Mouse (Mus musculus) forebrain, embryonic 11.5 days (tissue): ENCODE results near the gene Tenm2. TPM values are rescaled to one million over a fixed set of nuclear protein-coding genes. Genes with fewer than 3 reads are reported as not detected.

Experiments
- ATAC-seq: fragments of 200-750 bp; cut with Nextera tagmentation; replicated peaks from 2 replicates; pipeline ENCODE4 v1.8.0; 2017; ENCODE audit warnings: moderate TSS enrichment; ENCODE audit not compliant: low FRiP score
- DNase-seq: peaks from one replicate; pipeline ENCODE4 v3.0.0-alpha.2; 2017; ENCODE audit warnings: low spot score
- H3K27ac ChIP-seq: fragments of 300-500 bp; sonication (generic); 2 replicates; pipeline ENCODE4 v1.5.1; 2014; ENCODE audit warnings: low read depth, low read length
- H3K27me3 ChIP-seq: fragments of 300-500 bp; sonication (generic); 2 replicates; pipeline ENCODE4 v1.6.1; 2014; ENCODE audit warnings: mild to moderate bottlenecking, low read length, mixed read lengths; ENCODE audit not compliant: control insufficient read depth, insufficient read depth
- H3K36me3 ChIP-seq: fragments of 300-500 bp; sonication (generic); 2 replicates; pipeline ENCODE4 v1.6.1; 2014; ENCODE audit warnings: mild to moderate bottlenecking, low read length, moderate library complexity, mixed read lengths; ENCODE audit not compliant: control insufficient read depth, insufficient read depth
- H3K4me1 ChIP-seq: fragments of 300-500 bp; sonication (generic); replicated peaks from 2 replicates; pipeline ENCODE4 v1.6.1; 2014; ENCODE audit warnings: low read length, mixed read lengths; ENCODE audit not compliant: control insufficient read depth, insufficient read depth
- H3K4me2 ChIP-seq: fragments of 300-500 bp; sonication (generic); 2 replicates; pipeline ENCODE4 v1.6.1; 2014; ENCODE audit warnings: low read depth, mild to moderate bottlenecking, low read length, moderate library complexity, mixed read lengths; ENCODE audit not compliant: severe bottlenecking
- H3K4me3 ChIP-seq: fragments of 300-500 bp; sonication (generic); 2 replicates; pipeline ENCODE4 v1.5.1; 2014; ENCODE audit warnings: low read depth, low read length
- H3K9ac ChIP-seq: fragments of 300-500 bp; sonication (generic); 2 replicates; pipeline ENCODE4 v1.6.1; 2014; ENCODE audit warnings: low read length
- H3K9me3 ChIP-seq: fragments of 300-500 bp; sonication (generic); 2 replicates; pipeline ENCODE4 v1.6.1; 2016; ENCODE audit warnings: low read length, mixed read lengths; ENCODE audit not compliant: control insufficient read depth
- WGBS: fragments of 180-500 bp; shearing (Covaris S2); extraction: QIAGEN DNeasy Blood & Tissue Kit; methylation state at CpG from one replicate; pipeline ENCODE4 v1.1.7; 2014; 5-methylcytosine and 5-hydroxymethylcytosine counted together
- polyA plus RNA-seq: library from polyadenylated mRNA; unstranded; fragments of >200 nt; fragmentation: Nextera tagmentation; extraction: Ambion mirVana; gene quantifications from 2 replicates; pipeline ENCODE4 v1.2.1, GENCODE M21; 2014

Tenm2 gene
- polyA plus RNA-seq, 1 experiment from 2014 or later = 3.8 TPM

- Histone ChIP-seq H3K4me1 (peaks cover 31% of the 10 kb centered on the region; the same call in 1 of the 2 replicates), H3K9me3 (no peaks in the 10 kb centered on the region), H3K4me3 (no peak overlapping the region), H3K4me2 (no peak overlapping the region), H3K9ac (no peak overlapping the region), H3K36me3 (no peaks in the 10 kb centered on the region), H3K27ac (no peak overlapping the region), H3K27me3 (peaks cover 3% of the 10 kb centered on the region)
- 16% methylated on average over 6 of the region's 6 CpGs for WGBS
- no peak for DNase-seq
- no peak for ATAC-seq
These were observed 1259.3 kb downstream of the Tenm2 start for GRCm38 (mm10) chr11:35976482-35976881.

DNA sequence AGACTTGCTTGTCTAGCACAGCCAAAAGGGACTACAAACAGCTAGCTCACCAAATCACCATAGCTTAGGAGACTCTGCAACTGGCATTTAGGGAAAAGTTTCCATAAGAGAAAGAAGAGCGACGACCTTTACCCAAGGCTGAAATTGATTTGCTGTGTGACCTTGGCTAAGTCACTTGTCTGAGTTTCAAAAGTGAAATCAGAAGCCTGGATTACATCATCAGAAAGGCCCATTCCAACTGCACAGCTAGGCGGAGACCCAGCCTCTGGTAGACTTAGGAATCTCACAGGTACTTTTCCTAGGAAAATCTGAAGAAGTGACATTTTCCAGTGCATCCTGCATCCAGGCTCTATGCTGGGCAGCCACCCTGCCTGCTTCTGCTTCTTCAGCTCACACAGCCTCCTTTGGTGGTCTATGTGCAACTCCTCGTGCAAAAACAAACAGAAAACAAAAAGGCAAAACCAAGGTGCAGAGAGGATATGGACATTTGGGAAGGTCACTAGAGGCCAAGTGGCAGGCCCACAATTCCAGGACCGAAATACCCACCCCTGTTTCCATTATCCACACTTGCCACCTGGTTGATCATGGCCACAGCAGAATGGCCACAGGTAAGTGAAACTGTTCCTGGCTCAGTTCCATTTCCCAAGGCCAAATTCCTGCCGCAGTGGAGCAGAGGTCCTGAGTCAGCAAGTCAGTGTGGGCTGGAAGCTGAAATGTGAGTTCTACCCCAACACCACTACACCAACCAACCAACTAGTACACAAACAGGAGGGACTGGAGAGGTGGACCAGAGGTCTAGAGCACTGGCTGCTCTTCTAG, 1260.9 kb downstream of the Tenm2 start:
- Histone ChIP-seq H3K36me3 (no peaks in the 10 kb centered on the region), H3K4me3 (no peak overlapping the region), H3K27me3 (no peaks in the 10 kb centered on the region; the same call in 1 of the 2 replicates), H3K4me2 (no peak overlapping the region), H3K27ac (no peak overlapping the region), H3K9ac (no peak overlapping the region), H3K9me3 (no peaks in the 10 kb centered on the region), H3K4me1 (peaks cover 27% of the 10 kb centered on the region; the same call in 1 of the 2 replicates)
- ATAC-seq (no peak), DNase-seq (no peak)
- 88% methylated on average over 6 of the region's 6 CpGs for WGBS

- WGBS = 27% methylated on average over 7 of the region's 7 CpGs
These were observed 1262.6 kb downstream of the Tenm2 start for GRCm38 (mm10) chr11:35973135-35973534.

DNA sequence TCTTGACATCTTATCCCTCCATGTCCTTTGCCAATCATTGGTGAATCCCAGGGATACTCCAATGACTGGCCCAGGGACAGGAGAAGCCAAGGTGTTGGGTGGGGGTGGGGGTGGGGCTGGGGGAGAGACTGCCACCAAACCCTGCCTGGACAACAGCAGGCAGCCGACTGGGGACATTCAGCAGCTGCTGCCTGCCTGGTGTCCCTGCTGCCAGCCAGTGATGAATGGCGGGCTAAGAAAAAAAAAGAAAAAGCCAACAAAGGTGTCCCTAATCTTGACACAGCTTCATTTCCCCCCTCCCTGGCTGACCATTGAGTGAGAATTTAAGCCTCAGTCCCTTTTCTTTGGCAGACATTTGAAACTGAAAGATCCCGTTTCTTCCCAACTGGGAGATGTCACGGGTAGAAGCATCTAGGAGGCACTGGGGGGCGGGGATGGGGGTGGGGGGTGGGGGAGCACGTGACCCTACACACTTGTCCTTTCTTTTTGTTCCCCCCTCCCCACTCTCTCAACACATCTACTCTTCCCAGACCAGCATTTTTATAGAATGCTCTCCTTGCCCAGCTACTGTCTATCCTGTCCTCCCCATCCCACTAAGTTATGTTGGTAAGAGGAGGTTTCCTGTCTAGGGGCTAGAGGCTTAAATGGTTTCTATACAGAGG, 1263.4 kb downstream of the Tenm2 start:
- Histone ChIP-seq H3K9me3 (no peaks in the 10 kb centered on the region), H3K4me1 (peaks cover 20% of the 10 kb centered on the region; the same call in 1 of the 2 replicates), H3K27ac (no peak overlapping the region), H3K4me2 (no peak overlapping the region), H3K36me3 (no peaks in the 10 kb centered on the region), H3K9ac (no peak overlapping the region), H3K4me3 (no peak overlapping the region), H3K27me3 (no peaks in the 10 kb centered on the region; the same call in 1 of the 2 replicates)
- peak; percentile 51; the same call in 1 of the 2 replicates for ATAC-seq
- no peak for DNase-seq
- WGBS = 0% methylated on average over 6 of the region's 6 CpGs

More at GRCm38 (mm10) chr11:35973135-35973534, 1262.6 kb downstream of the Tenm2 start:
- Histone ChIP-seq H3K9ac (no peak overlapping the region), H3K36me3 (no peaks in the 10 kb centered on the region), H3K9me3 (no peaks in the 10 kb centered on the region), H3K27me3 (no peaks in the 10 kb centered on the region; the same call in 1 of the 2 replicates), H3K27ac (no peak overlapping the region), H3K4me3 (no peak overlapping the region), H3K4me2 (no peak overlapping the region), H3K4me1 (peaks cover 20% of the 10 kb centered on the region; the same call in 1 of the 2 replicates)
- ATAC-seq = no peak
- no peak for DNase-seq

GRCm38 (mm10) chr11:35970806-35971705, 1264.7 kb downstream of the Tenm2 start:
- no peaks in the 10 kb centered on the region for H3K36me3 ChIP-seq
- peaks cover 13% of the 10 kb centered on the region; the same call in 1 of the 2 replicates for H3K4me1 ChIP-seq
- H3K4me3 ChIP-seq = no peak overlapping the region
- H3K9ac ChIP-seq = no peak overlapping the region
- H3K27ac ChIP-seq = no peak overlapping the region
- DNase-seq (no peak), ATAC-seq (no peak)
- H3K4me2 ChIP-seq = no peak overlapping the region
- WGBS = 93% methylated on average over 19 of the region's 19 CpGs
- H3K27me3 ChIP-seq = no peaks in the 10 kb centered on the region; the same call in 1 of the 2 replicates
- no peaks in the 10 kb centered on the region for H3K9me3 ChIP-seq

GRCm38 (mm10) chr11:35968291-35968690, 1267.5 kb downstream of the Tenm2 start:
- H3K4me2 ChIP-seq = no peak overlapping the region
- no peak overlapping the region for H3K4me3 ChIP-seq
- no peak overlapping the region for H3K9ac ChIP-seq
- H3K27ac ChIP-seq = no peak overlapping the region
- peaks cover 8% of the 10 kb centered on the region; the same call in 1 of the 2 replicates for H3K4me1 ChIP-seq
- H3K27me3 ChIP-seq = no peaks in the 10 kb centered on the region
- WGBS = 92% methylated on average over 10 of the region's 10 CpGs
- DNase-seq (no peak), ATAC-seq (no peak)
- H3K9me3 ChIP-seq = no peaks in the 10 kb centered on the region
- H3K36me3 ChIP-seq = no peaks in the 10 kb centered on the region

DNA sequence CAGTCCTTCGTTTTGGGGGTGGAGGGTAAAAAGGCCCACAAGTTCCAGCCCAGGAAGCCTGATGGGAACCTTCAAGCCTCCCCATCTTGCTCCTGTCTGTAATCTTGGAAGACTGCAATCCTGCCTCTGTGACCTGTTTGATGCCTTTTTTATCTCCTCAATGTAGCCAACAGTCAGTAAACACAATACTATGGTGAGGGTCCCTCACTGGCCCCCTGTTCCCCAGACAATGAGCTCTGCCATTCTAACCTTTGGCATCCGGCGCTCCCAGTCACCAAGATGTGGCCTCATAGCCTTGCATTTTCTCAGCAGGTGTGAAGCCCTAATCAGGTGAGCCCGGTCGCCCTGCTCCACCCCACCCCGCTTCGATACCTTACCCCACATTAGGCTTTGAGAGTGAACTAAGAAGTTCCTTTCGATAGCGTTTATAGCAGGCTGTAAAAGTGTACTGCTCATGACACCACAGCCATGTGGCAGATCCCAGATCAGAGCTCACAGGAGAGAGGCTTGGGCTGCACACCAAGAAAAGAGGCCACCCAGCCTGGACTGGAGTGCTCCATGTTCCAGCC, 1271.7 kb downstream of the Tenm2 start:
- Histone ChIP-seq H3K27me3 (no peaks in the 10 kb centered on the region), H3K4me3 (no peak overlapping the region), H3K36me3 (no peaks in the 10 kb centered on the region), H3K9me3 (no peaks in the 10 kb centered on the region), H3K27ac (no peak overlapping the region), H3K9ac (no peak overlapping the region), H3K4me2 (no peak overlapping the region), H3K4me1 (no peaks in the 10 kb centered on the region)
- ATAC-seq (no peak), DNase-seq (no peak)
- 81% methylated on average over 9 of the region's 9 CpGs for WGBS

DNA sequence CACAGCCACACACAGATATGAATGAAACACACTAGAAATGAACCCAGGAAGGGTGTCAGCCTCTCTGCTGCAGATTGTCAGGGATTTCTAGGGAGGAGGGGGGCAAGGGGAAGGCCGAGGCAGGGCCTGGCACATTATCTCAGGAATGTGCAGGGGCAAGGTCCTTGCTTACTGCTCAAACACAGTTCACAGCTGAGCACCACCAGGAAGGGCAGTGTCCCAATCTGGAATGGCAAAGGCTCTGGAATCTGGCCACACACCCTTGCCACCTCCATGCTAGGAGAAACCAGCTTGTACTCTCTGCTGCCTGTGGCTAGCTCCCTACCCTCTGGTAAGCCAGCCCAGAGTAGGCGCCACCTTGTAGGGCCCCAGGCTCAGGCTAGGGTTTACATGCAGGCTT, 1272.2 kb downstream of the Tenm2 start:
- Histone ChIP-seq H3K36me3 (no peaks in the 10 kb centered on the region), H3K4me2 (no peak overlapping the region), H3K27me3 (no peaks in the 10 kb centered on the region), H3K9me3 (no peaks in the 10 kb centered on the region), H3K4me3 (no peak overlapping the region), H3K27ac (no peak overlapping the region), H3K9ac (no peak overlapping the region), H3K4me1 (no peaks in the 10 kb centered on the region)
- DNase-seq = no peak
- no peak for ATAC-seq
- 66% methylated on average over 2 of the region's 2 CpGs for WGBS
